Mouse (Mus musculus) MEL (cell line): Measurements from ENCODE around the gene Chst13.

Experiments used
- CTCF ChIP-seq, 3 experiments: IDR thresholded peaks in 2 of 3; conservative IDR thresholded peaks in 1 of 3; 2 replicates each; pipeline ENCODE4 v1.5.1; 2011 to 2012; ENCODE audit warnings: low read length in 3 of 3, low read depth in 2 of 3, mild to moderate bottlenecking in 2 of 3, improper control_type of control experiment in 1 of 3, inconsistent platforms in 1 of 3, mixed read lengths in 1 of 3, moderate library complexity in 1 of 3; ENCODE audit not compliant: control insufficient read depth in 1 of 3, insufficient read depth in 1 of 3, poor library complexity in 1 of 3, severe bottlenecking in 1 of 3
- KAT2A ChIP-seq: conservative IDR thresholded peaks from 2 replicates; pipeline ENCODE4 v1.6.1; 2012; ENCODE audit warnings: low read depth, low read length, improper control_type of control experiment, inconsistent platforms
- POLR2A ChIP-seq, 2 experiments: IDR thresholded peaks; 2 replicates each; pipeline ENCODE4 v1.6.1; 2011 to 2012; ENCODE audit warnings: low read length in 2 of 2, mild to moderate bottlenecking in 2 of 2, control low read depth in 1 of 2, improper control_type of control experiment in 1 of 2, low read depth in 1 of 2, moderate library complexity in 1 of 2; ENCODE audit not compliant: control insufficient read depth in 1 of 2, insufficient read depth in 1 of 2, poor library complexity in 1 of 2
- TAL1 ChIP-seq: IDR thresholded peaks from 2 replicates; pipeline ENCODE4 v1.6.1; 2012; ENCODE audit warnings: mild to moderate bottlenecking, inconsistent platforms, low read length, moderate library complexity, mixed read lengths

GRCm38 (mm10) chr6:90327670-90328069, 2.7 kb upstream of the Chst13 start:
- TF ChIP-seq TAL1 (no peak), CTCF (IDR thresholded peaks at IDR 0.05 in 2 of 3, conservative IDR thresholded peaks at IDR 0.05 in 1 of 3; ENCODE audit: control insufficient read depth in 1 of 3, insufficient read depth in 1 of 3, low read depth in 2 of 3, low read length in 3 of 3, poor library complexity in 1 of 3, severe bottlenecking in 1 of 3) (peak; percentile 18 to 60 (median 56); a peak in 5 of 6 replicates), KAT2A (no peak), POLR2A (IDR thresholded peaks at IDR 0.05; ENCODE audit: control insufficient read depth in 1 of 2, insufficient read depth in 1 of 2, low read depth in 1 of 2, low read length in 2 of 2, poor library complexity in 1 of 2) (no peak)
